Mouse (Mus musculus) lung, postnatal 0 days (tissue): ENCODE data around the gene Ccar1.

Experiments used
- CTCF ChIP-seq: IDR thresholded peaks from 2 replicates; pipeline ENCODE4 v1.5.1; 2016; ENCODE audit warnings: antibody characterized with exemption, mild to moderate bottlenecking
- EP300 ChIP-seq: IDR thresholded peaks from 2 replicates; pipeline ENCODE4 v1.6.1; 2016; ENCODE audit warnings: antibody characterized with exemption, mild to moderate bottlenecking, control low read depth

- TF ChIP-seq EP300 (no peak), CTCF (no peak)
Observed at GRCm38 (mm10) chr10:62724936-62725335, 67.2 kb downstream of the Ccar1 start.
